Mouse (Mus musculus): ENCODE data around the gene Btrc.

GRCm38 (mm10) chr19:45533617-45534016 is 170.1 kb downstream of the Btrc start:
- TF ChIP-seq CTCF (IDR thresholded peaks at IDR 0.05; ENCODE audit: extremely low read depth, insufficient read depth, insufficient read length, insufficient replicate concordance) (no peak), POLR2A (IDR thresholded peaks at IDR 0.05; ENCODE audit: low read depth, low read length) (no peak)

All from spleen, adult 2 months (tissue).